Mouse (Mus musculus) left cerebral cortex, adult 2 months (tissue): ENCODE measurements at regions not wholly inside any gene's neighbourhood (a gene's known extent, or its start where the extent isn't known, plus 50 kb on each side); places are given as distances from the start of the nearest gene placed in this dataset.

Source experiments
- DNase-seq, 2 experiments: peaks; one replicate each; pipeline ENCODE4 v3.0.0; 2021 to 2022; ENCODE audit warnings: low spot score in 2 of 2, mixed read lengths in 1 of 2; ENCODE audit errors: extremely low spot score in 1 of 2
- H3K27ac ChIP-seq: fragments of 200-600 bp; 2 replicates; pipeline ENCODE4 v1.8.1; 2022
- H3K4me3 ChIP-seq: fragments of 200-600 bp; 2 replicates; pipeline ENCODE4 v1.8.1; 2022
- CTCF ChIP-seq: fragments of 200-600 bp; IDR thresholded peaks from 2 replicates; pipeline ENCODE4 v1.8.1; 2022; ENCODE audit warnings: antibody characterized with exemption, mild to moderate bottlenecking, moderate library complexity
- intact Hi-C: fragments of 180-260 bp; cut with DNase I; formaldehyde crosslinking; loops from one replicate; pipeline ENCODE4 v1.15.1; 2025

GRCm38 (mm10) chr8:49699058-49699457, 855.3 kb upstream of the Tenm3 start:
- TF ChIP-seq CTCF = no peak
- DNase-seq = no peak
- intact Hi-C loops = no loop called here
- no peak overlapping the region for H3K4me3 ChIP-seq
- no peak overlapping the region for H3K27ac ChIP-seq

DNA sequence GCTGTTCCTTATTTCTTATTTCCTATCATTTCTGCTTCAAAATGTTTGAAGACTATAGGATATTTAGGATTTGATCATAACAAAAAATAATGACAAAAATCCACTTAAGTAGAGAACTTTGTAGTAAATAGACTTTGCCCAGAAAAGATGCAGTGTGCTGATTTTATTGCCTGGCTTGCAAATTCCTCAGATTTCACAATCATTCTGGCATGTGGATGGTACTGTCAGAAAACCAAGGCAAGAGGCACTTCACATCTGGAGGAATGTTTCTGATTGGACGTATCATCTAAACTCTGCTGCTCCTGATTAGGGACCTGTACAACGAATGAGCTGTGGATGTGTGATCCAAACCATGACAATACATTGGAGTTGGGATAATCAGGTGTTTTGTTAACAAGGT, 853.0 kb upstream of the Tenm3 start:
- DNase-seq = no peak
- intact Hi-C loops = no loop called here
- H3K4me3 ChIP-seq = no peak overlapping the region
- no peak overlapping the region for H3K27ac ChIP-seq
- TF ChIP-seq CTCF = no peak
